Mouse (Mus musculus) C2C12 (cell line): ENCODE data around the gene C2cd4c.

Experiments used
- CEBPB ChIP-seq: IDR thresholded peaks from one replicate; pipeline ENCODE4 v1.6.1; 2011; ENCODE audit warnings: low read depth, mild to moderate bottlenecking, control low read depth, moderate library complexity
- CTCF ChIP-seq: IDR thresholded peaks from one replicate; pipeline ENCODE4 v1.5.1; 2011; ENCODE audit not compliant: control insufficient read depth, insufficient read depth, insufficient read length
- FOSL1 ChIP-seq: IDR thresholded peaks from one replicate; pipeline ENCODE4 v1.8.0; 2011; ENCODE audit warnings: mild to moderate bottlenecking, low read length; ENCODE audit not compliant: poor library complexity, insufficient read depth, severe bottlenecking
- MAX ChIP-seq: IDR thresholded peaks from one replicate; pipeline ENCODE4 v1.6.1; 2011; ENCODE audit warnings: mild to moderate bottlenecking, control low read depth
- MYOD1 ChIP-seq: IDR thresholded peaks from one replicate; pipeline ENCODE4 v1.6.1; 2011; ENCODE audit warnings: low read depth; ENCODE audit not compliant: control insufficient read depth, insufficient read length
- MYOG ChIP-seq: IDR thresholded peaks from one replicate; pipeline ENCODE4 v1.6.1; 2011; ENCODE audit not compliant: control insufficient read depth, insufficient read length; ENCODE audit errors: extremely low read depth
- USF1 ChIP-seq: IDR thresholded peaks from one replicate; pipeline ENCODE4 v1.6.1; 2011; ENCODE audit warnings: low read depth, mild to moderate bottlenecking, control low read depth, moderate library complexity

GRCm38 (mm10) chr10:79557496-79557895, 56.3 kb downstream of the C2cd4c start:
- TF ChIP-seq CTCF: no peak
- TF ChIP-seq USF1: no peak
- TF ChIP-seq MAX: no peak
- no peak for TF ChIP-seq CEBPB
- TF ChIP-seq MYOD1: no peak
- TF ChIP-seq FOSL1: no peak
- no peak for TF ChIP-seq MYOG
